Mouse (Mus musculus) adrenal gland, postnatal 25 days (tissue): ENCODE data around the gene Tmem178b. TPM values are rescaled to one million over a fixed set of nuclear protein-coding genes. Genes with fewer than 3 reads are reported as not detected.

Source experiments
- DNase-seq: peaks from one replicate; pipeline ENCODE4 v3.0.0; 2021; ENCODE audit warnings: mixed read lengths
- total RNA-seq: library from RNA; stranded (reverse); gene quantifications from 2 replicates; pipeline ENCODE4 v1.2.3, GENCODE M21; 2021

The Tmem178b gene
- total RNA-seq, 1 experiment from 2014 or later: 33.9 TPM

DNA sequence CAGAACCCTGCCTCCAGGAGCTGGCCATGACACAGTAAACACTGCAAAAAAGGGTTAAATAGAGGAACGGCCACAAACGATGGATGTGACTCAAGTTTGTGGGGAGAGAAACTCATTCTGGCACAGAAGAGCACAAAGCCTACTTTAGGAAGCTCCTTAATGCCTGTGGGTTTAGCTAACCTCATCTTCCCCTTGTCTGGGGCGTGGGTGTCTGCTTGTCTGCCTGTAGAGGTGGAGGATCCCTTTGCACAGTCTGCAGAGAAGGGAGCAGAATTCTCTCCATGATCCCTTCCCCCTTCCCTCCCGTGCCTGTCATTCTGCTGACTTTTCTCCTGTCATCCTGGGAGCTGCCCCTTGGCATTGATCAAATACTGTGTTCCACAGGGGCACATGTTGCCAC lies 304.8 kb downstream of the Tmem178b start:
- no peak for DNase-seq

DNA sequence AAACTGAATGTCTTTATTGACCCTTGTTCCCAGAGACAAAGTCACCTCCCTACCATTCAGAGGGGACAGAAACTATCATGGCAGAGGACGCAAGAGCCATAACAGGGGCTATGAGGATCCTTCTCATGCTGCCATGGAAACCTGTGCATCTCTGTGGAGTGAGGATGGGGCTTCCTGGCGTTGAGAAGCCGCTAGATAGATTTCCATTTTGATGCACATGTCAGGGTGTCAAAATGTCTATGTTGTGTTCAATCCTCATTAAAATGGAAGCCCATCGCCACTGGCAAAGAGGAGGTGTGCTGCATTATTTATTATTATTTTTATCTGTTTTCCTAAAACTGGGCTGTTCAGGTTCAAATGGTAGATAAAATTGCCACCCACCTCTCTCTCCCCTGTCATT lies 307.5 kb downstream of the Tmem178b start:
- no peak for DNase-seq

DNA sequence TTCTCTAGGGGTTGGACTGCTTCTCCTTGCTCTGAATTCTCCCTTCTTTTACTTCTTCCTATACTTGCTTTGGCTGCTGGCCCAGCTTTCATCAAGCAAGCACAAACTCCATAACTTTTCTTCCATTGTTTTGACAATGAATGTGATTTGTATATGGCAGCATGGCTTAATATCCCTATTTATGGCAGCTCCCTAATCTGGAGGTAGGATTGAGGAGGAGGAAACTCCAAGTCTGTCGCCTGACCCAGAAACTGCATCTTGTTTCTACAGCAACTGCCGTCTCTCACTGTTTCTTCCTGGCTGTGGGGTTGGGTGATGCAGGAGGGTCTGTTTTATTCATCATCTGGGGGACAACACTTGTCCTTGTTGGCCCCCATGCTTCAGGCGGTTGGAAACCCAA lies 327.6 kb downstream of the Tmem178b start:
- no peak for DNase-seq

DNA sequence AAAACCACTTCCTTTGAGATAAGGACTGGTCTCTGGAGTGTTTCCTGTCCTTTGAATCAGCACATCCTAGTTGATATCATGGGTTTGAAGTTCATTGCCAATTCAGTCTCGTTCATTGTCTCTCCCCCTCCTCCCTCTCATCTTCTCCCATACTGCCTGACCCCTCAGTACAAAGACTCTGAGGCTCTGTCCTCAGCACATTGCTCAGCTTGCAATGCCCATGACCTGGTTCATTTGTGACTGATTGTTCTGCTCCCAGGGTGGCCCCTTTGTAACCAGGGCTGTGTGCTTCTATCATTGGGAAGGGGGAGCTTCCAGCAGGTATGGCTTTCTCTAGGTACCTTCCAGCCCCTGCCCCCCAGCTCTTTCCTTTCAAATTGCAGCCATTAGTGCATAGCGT lies 329.5 kb downstream of the Tmem178b start:
- no peak for DNase-seq

DNA sequence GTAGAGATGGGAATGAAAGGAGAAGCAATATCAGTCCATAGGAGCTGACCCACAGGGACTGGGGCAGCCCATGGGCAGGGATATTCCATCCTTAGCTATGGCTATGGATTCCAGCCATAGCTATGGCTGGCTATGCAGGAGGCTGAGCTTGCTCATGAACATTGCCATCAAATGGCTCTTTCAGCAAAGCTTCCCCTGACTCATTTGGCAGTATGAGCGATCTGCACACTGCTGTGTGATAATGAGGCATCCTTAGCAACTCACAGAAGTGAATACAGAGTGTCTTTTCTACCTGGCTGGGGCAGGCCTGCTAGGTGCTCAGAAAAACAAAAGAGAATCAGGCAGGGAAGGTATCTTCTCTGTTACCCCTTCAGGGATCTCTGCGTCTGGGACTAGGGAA lies 332.3 kb downstream of the Tmem178b start:
- DNase-seq: no peak

DNA sequence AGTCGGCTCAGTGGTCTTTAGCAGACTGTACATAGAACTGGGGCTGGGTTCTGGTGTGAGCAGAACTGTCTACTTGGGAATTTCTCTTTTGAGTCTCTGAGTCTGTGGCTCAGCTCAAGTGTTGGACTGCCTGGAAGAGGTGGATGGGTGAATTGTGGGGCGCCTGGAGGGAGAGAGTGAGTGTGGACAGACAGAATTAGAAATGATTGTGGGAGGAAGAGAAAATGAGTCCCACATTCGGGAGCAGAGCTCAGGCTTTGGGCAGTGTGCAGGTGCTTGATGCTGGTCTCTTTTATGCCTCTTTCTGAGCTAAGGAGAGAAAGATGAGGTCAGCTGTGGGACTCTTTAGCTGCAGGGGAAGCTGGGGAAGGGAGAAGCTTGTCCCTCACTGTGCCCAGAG lies 334.9 kb downstream of the Tmem178b start:
- DNase-seq: no peak

DNA sequence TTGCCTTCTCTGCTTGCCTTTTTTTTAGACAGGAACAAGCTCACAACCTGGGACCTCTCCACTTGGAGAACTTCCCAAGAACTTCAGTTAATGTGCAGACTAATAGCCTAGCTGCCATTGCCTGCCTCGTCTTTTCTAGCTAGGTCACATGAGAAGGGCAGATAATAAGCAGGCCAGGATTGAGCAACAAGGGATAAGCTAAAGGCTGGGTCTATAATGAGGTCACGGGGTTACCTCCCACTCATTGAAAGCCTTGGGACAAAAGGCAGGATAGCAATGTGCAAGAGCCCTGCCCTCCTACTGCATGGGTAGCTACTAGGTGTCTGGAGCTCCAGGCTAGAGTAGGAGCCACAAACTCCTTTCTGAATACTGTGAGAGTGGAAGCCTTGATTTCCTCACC lies 336.1 kb downstream of the Tmem178b start:
- DNase-seq: no peak

DNA sequence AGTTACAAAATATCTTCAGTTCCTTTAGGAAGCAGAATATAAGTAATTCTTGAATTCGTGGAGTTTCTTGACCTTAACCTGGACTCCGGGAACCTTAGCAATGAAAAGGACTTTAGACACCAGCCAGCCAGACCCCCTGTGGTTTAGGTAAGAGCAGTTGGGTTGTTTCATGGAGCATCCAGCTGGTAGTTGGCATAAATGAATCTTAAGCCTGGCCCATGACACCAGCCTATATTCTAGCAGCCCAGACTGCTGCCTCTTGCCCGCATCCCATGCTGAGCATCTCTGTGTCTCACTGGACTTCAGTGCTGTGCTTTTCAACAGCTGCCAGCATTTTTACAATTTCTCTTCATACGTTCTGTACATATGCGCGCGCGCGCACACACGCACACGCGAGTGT lies 344.1 kb downstream of the Tmem178b start:
- no peak for DNase-seq

DNA sequence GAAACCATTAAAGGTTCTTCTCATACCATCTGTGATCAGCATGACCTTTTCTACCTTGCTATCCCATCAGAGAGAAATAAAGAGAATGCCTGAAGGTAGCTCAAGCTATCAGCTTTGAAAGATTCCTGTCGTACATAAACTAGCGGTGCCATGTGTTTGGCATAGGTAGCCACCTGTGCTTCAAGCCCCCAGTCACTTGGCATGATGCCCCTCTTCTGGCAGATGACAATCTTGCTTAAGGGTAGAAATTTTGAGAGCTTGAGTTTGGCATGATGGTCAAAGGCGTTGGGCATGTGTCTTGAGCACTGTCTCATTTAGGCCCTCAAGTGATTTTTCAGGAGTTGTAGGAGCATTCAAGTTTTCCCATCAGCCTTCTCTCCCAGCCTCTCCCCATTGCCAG lies 344.6 kb downstream of the Tmem178b start:
- DNase-seq: no peak

DNA sequence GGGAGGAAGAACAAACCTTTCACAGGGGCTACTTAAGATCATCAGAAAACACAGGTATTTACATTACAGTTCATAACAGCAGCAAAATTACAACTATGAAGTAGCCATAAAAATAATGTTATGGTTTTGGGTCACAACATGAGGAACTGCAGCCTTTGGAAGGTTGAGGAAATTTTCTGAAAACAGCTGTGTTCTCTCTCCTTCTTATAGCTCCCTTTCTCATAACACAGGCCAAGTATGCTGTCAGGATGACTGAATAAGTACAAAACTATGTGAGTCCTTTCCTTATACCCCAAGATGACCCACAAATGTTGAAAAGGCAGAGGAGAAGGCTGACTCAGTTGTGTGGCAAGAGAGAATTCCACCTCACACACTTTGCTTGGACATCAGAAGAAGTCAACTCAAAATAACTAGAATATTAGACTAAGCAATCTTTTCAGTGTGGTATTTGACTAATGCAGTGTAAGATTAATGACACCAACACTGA lies 347.6 kb downstream of the Tmem178b start:
- no peak for DNase-seq

DNA sequence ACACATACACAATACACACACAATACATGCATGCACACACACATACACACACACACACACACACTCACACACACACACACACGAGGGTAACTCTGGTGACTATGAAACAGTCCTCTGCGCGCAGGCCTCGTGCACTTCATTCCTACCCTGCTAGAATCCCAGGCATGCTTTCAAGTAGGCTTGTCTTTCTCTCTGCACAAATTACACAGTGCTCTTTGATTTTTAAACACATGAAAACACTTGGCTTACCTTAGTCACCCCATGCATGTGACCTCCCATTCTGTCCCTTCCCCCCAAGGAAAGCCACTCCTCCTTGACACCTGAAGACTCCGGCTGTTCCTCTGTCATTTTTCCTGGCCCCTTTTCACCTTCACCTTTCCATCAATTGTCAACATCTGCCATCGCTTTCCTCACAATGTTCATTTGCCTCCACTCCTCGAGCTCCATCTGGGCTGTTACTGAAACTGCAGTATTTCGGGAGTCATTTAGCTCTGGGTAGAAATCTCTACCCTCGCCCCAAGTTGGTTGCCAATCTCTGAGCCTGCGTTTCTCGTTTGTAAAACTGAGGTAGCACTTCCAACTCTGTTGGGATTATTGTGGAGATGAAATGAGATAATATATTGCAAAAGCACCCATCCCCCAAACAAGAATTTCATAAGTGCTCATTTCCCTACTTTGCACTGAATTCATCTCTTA lies 352.7 kb downstream of the Tmem178b start:
- no peak for DNase-seq

DNA sequence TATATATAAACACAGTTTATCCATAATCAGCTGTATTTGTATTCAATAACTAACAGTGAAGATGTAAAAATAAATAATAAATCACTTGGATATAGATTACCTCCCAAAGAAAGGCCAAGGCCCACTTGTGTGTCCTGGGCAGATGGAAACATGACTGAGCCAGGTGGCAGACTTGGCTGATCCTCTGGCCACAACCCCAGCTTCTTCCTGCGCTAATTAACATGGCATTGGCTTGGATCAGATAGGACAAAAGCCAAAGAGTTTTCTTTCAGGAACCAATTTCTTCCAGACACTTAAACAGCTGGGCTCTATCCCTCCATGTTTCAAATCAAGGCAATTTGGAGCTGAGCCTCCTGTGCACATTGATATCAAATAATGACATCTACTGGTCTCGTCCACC lies 355.9 kb downstream of the Tmem178b start:
- DNase-seq: no peak

DNA sequence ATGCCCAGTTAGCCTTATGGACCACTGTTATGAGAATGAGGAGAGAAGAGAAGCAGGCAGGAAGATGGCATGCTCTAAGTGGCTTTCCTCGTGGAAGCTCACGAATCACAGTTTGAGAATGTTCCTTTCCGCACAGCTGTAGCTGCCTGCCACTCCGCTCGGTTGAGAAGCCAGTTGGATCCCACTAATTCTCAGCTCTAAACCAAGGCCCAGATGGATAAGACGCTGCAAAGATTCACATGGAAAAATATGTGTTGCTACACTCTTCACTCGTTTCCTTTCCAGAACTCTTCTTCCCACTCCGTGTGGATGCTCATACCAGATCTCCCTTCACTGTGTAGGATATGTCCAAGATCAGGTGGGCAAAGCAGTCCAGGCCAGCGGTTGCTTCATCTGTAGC lies 356.9 kb downstream of the Tmem178b start:
- no peak for DNase-seq

DNA sequence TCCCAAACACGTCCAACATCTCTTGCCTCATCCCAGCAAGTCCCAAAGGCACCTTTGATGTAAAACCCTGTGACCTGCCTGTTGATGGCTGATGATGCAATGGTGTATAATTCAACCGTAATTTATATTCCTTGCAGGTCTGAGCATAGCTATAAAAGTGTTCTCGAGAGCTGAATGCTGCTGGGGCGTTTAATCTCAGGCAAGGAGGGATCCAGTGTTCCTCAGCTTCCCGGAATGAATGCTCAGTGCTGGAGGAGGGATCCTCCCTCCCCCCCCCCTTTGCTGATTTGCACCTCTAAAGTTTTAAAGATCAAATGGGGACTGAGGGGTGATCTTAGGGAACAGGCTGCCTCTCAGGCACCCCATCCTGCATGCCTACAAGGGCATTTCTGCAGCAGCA lies 361.0 kb downstream of the Tmem178b start:
- no peak for DNase-seq

DNA sequence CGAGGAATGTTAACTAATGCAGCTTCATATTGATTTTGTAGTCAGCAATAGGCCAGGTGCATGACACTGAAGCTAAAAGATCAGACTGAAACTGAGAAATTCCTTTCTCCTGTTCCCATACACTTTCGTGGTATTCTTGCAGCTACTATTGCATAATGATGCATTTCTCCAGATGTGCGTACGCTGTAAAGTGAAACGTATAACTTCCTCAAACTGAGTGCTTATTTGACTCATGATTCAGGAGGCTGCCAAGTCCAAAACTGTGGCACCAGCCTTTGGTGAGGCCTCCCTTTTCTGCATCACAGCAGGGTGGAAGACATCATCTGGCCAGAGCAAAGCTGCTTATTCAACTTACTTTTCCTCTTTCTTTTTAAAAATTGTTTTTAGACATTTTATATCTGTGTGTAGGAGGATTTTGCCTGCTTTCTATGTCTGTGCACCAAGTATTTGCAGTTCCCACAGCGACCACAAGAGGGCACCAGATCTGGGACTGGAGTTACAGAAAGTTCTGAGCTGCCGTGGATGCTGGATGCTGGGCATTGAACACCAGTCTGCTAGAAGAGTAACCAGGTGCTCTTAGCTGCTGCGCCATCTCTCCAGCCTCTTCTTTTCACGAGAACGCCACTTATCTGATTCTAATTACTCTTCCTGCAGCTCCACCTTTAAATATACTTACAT lies 362.9 kb downstream of the Tmem178b start:
- DNase-seq: peak; percentile 79

DNA sequence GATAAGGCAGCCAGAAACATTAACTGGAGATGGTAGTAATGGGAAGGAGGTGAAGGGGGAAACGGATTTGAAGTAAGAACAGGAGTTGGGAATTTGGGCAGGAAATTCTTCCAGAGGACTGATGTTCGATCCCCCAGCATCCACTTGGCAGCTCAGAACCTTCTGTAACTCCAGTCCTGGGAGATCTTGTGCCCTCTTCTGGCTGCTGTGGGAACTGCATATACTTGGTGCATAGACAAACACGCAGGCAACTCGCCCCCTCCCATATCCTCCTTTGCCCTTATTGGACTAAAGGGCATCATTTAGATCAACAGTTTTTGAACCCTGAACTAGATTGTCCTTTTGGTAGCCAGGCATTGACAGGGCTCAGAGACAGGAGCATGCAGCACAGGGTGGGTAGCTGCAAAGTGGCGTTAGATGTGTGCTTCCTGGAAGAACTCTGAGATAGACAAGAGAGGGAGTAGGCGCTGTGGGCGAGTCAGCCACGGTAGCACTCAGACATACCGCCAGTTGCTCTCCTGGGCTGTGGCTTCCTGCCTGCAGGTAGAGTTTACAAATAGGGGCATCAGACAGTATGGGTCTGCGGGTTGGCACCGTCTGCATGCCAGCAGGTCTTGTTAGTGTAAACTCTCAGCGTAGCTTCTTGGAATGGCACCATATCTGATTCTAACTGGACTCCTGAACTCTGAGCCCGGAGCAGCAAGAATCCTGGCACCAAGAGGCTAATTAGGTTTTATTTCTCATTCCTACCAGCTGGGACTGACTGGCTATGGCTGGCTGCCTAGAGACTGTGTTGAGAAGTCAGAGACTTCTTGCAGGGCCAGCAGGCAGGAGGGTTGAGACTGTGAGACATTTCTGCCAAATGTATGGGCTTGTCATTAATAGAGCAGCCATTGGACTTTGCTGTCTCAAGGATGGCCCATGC lies 364.0 kb downstream of the Tmem178b start:
- DNase-seq: peak; percentile 41

DNA sequence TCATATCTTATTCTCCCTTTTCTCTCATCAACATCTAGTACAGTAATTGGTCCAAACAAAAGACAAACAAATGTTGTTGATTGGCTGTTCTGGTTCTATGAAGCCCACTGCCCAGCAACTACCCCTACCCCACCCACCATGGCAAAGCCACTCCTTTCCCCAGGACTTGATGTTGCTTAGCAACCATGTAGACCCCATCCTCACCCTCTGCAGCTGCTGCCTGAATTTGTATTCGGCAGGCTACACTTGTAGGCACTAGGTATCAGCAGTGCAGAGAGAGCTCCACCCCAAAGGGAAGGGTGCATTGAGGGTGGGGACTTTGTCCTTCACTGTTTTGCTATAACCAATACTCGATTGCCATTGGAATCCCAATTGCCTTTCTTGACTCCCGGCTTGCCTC lies 365.8 kb downstream of the Tmem178b start:
- no peak for DNase-seq

DNA sequence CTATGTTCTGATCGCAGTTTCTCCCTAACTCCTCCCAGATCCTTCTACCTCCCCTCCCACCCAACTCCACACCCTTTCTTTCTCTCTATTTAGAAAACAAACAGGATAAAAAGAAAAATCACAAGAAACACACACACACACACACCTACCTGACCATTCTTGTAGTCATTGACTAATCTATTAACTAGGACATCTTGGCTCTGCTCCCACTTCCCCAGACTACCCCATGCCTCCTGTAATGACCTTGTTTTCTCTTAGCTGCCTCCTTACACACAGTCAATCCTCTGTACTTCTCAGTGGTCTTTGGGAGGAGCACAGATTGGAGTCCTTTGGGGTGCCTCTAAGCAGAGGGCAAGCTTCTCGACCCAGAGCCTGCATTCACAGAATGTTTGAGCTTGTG lies 367.6 kb downstream of the Tmem178b start:
- DNase-seq: no peak

DNA sequence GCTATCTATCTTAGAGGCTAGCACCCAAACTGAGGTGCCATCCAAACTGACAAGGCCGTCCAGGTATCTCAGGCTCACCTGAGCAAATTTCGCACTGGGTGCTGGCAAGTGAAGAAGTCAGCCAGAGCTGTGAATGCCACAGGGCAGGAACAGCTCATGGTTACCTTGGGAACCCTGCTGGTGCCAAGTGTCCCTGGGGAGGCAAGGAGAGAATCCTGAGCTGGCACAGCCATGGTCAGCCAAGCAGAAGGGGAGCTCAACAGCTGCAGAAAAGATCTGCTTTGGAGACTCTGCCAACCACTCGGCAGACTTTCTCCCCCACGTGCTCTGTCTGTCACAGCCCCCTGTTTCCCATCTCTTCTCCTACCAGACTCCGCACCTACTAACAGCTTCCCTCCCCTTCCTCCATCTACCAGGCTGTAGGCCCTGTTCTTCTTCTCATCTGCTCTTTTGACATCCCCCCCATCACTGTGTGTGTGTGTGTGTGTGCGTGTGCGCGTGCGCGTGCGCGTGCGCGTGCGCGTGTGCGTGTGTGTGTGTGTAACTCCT lies 374.4 kb downstream of the Tmem178b start:
- DNase-seq: peak; percentile 18

DNA sequence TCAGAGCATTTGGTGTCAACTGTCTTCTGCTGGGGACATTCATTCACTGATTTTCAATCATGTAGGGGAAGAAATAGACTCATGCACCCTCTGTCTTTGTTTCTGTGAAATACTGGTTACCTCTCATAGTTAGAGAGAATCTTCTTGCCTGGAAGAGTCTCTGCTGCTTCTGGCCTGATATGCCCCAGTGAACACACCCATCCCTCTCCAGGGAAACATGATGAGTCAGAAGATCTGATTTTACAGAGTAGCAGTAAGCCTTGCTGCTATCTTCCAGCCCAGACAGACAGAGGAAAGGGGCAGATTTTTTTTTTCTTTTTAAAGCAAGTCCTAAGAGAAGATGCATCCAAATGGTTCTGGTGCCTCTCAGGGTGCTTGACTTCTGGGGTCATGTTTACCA lies 376.9 kb downstream of the Tmem178b start:
- DNase-seq: no peak

DNA sequence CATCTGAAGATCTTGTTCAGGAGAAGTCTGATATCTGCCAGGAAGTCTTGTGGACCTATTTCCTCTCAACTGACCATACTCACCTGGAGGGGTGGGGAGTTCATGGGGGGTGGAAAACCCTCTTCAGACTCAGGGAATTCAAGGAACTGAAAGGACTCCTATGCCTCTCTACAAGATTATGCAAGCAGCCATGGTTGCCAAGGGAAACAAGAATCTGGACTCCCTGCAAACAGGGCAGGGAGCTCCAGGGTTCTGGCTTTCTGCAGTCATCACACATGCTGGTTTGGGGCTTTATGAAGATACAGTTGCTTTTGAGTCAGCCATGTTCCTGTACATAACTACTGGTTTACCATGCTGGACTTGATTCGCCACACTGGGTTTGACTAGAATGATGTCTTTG lies 390.6 kb downstream of the Tmem178b start:
- no peak for DNase-seq

DNA sequence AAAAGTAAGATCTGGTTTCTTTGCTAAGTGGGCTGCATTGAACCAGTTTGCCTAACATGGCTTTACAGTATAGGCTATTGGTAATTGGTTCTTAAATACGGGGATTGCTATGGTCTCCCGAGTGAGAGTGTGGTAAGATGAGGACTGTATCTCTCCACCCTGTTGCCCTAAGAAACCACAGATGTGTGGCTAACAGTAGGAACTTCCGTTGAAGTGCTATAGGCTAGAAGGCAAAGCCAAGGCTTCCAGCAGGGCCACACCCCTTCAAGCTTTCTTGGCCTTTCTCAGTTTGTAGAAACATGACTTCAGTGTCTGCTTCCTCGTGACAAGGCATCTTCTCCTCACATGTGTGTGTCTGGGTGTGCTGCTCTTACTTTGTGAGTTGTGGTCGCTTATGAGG lies 427.6 kb downstream of the Tmem178b start:
- no peak for DNase-seq

DNA sequence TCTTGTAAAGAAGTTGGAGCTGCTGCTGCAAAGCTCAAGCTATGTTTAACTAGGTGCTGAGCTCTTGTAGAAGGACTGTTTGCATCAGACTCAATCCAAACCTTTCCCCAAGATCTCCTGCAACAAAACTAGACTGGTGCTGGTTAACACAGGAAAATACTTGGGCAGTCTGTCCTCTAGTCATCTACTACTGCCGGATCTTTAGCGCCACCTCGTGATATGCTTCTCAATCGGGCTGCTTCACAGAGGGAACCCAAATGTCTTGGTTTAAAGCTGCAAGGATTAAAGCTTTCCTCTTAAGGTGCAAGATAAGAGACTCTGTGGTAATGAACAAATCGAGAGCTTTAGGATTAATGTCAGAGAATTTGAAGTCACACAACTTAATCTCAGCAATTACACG lies 430.3 kb downstream of the Tmem178b start:
- DNase-seq: peak; percentile 58
